Mouse (Mus musculus) limb, embryonic 13.5 days (tissue): Measurements from ENCODE around the gene Xxylt1. TPM values are rescaled to one million over a fixed set of nuclear protein-coding genes. Genes with fewer than 3 reads are reported as not detected.
"Not testable (repeated sequence)": the region's sequence is repeated elsewhere in the genome, so short reads cannot be mapped to it uniquely, and the experiment has no call there.

Experiments used
- ATAC-seq: fragments of 200-750 bp; cut with Nextera tagmentation; 2 replicates; pipeline ENCODE4 v1.8.0; 2017; ENCODE audit warnings: low read depth, moderate number of reproducible peaks, moderate TSS enrichment; ENCODE audit not compliant: low FRiP score
- H3K27ac ChIP-seq: fragments of 300-500 bp; sonication (generic); 2 replicates; pipeline ENCODE4 v1.5.1; 2015; ENCODE audit warnings: inconsistent platforms, mild to moderate bottlenecking, moderate library complexity
- H3K27me3 ChIP-seq: fragments of 300-500 bp; sonication (generic); 2 replicates; pipeline ENCODE4 v1.6.1; 2015; ENCODE audit warnings: mild to moderate bottlenecking, inconsistent platforms
- H3K36me3 ChIP-seq: fragments of 300-500 bp; sonication (generic); 2 replicates; pipeline ENCODE4 v1.6.1; 2015; ENCODE audit warnings: inconsistent platforms, mild to moderate bottlenecking, moderate library complexity
- H3K4me1 ChIP-seq: fragments of 300-500 bp; sonication (generic); 2 replicates; pipeline ENCODE4 v1.6.1; 2015; ENCODE audit warnings: inconsistent platforms
- H3K4me2 ChIP-seq: fragments of 300-500 bp; sonication (generic); replicated peaks from 2 replicates; pipeline ENCODE4 v1.6.1; 2015; ENCODE audit warnings: inconsistent platforms, mild to moderate bottlenecking, moderate library complexity
- H3K4me3 ChIP-seq: fragments of 300-500 bp; sonication (generic); 2 replicates; pipeline ENCODE4 v1.5.1; 2015; ENCODE audit warnings: moderate library complexity, mild to moderate bottlenecking, inconsistent platforms
- H3K9ac ChIP-seq: fragments of 300-500 bp; sonication (generic); 2 replicates; pipeline ENCODE4 v1.6.1; 2015; ENCODE audit warnings: mild to moderate bottlenecking, inconsistent platforms
- H3K9me3 ChIP-seq: fragments of 300-500 bp; sonication (generic); 2 replicates; pipeline ENCODE4 v1.6.1; 2016; ENCODE audit warnings: inconsistent platforms
- WGBS: fragments of 180-500 bp; shearing (Covaris S2); methylation state at CpG from one replicate; pipeline ENCODE4 v1.1.7; 2015; 5-methylcytosine and 5-hydroxymethylcytosine counted together
- polyA plus RNA-seq: library from polyadenylated mRNA; unstranded; fragments of >200 nt; fragmentation: Nextera tagmentation; extraction: Ambion mirVana; gene quantifications from 2 replicates; pipeline ENCODE4 v1.2.1, GENCODE M21; 2015

Xxylt1 gene
- polyA plus RNA-seq, 1 experiment from 2014 or later = 18.3 TPM

- Histone ChIP-seq H3K27me3 (no peaks in the 10 kb centered on the region), H3K27ac (no peak overlapping the region), H3K4me2 (no peak overlapping the region), H3K9ac (no peak overlapping the region), H3K9me3 (no peaks in the 10 kb centered on the region), H3K4me3 (no peak overlapping the region), H3K36me3 (no peaks in the 10 kb centered on the region), H3K4me1 (peaks cover 36% of the 10 kb centered on the region; the same call in 1 of the 2 replicates)
- ATAC-seq = no peak
- WGBS = 57% methylated on average over 2 of the region's 2 CpGs
These were observed 64.6 kb downstream of the Xxylt1 start for GRCm38 (mm10) chr16:31016669-31017068.

- no peak overlapping the region for H3K27ac ChIP-seq
- H3K27me3 ChIP-seq = no peaks in the 10 kb centered on the region
- H3K9ac ChIP-seq = no peak overlapping the region
- H3K4me1 ChIP-seq = peaks cover 32% of the 10 kb centered on the region; the same call in 1 of the 2 replicates
- H3K9me3 ChIP-seq = no peaks in the 10 kb centered on the region
- 76% methylated on average over 8 of the region's 8 CpGs for WGBS
- no peak overlapping the region for H3K4me3 ChIP-seq
- H3K36me3 ChIP-seq = no peaks in the 10 kb centered on the region
- no peak overlapping the region for H3K4me2 ChIP-seq
- ATAC-seq = no peak
These were observed 65.1 kb downstream of the Xxylt1 start for GRCm38 (mm10) chr16:31016169-31016568.

- no peak for ATAC-seq
- no peaks in the 10 kb centered on the region for H3K36me3 ChIP-seq
- H3K4me2 ChIP-seq = no peak overlapping the region
- H3K4me3 ChIP-seq = no peak overlapping the region
- no peak overlapping the region for H3K27ac ChIP-seq
- WGBS = 100% methylated on average over 1 of the region's 1 CpGs
- H3K9me3 ChIP-seq = no peaks in the 10 kb centered on the region
- H3K4me1 ChIP-seq = peaks cover 24% of the 10 kb centered on the region; the same call in 1 of the 2 replicates
- H3K9ac ChIP-seq = no peak overlapping the region
- no peaks in the 10 kb centered on the region for H3K27me3 ChIP-seq
These were observed 66.0 kb downstream of the Xxylt1 start for GRCm38 (mm10) chr16:31015271-31015670.

GRCm38 (mm10) chr16:31012236-31012635, 69.0 kb downstream of the Xxylt1 start:
- no peaks in the 10 kb centered on the region for H3K27me3 ChIP-seq
- no peak for ATAC-seq
- H3K4me1 ChIP-seq = peaks cover 12% of the 10 kb centered on the region; the same call in 1 of the 2 replicates
- H3K4me3 ChIP-seq = no peak overlapping the region
- H3K9me3 ChIP-seq = no peaks in the 10 kb centered on the region
- H3K4me2 ChIP-seq = no peak overlapping the region
- WGBS = 86% methylated on average over 10 of the region's 10 CpGs
- no peak overlapping the region for H3K9ac ChIP-seq
- H3K27ac ChIP-seq = no peak overlapping the region
- no peaks in the 10 kb centered on the region for H3K36me3 ChIP-seq

GRCm38 (mm10) chr16:31010443-31010842, 70.8 kb downstream of the Xxylt1 start:
- Histone ChIP-seq H3K9ac (no peak overlapping the region), H3K4me3 (no peak overlapping the region), H3K9me3 (no peaks in the 10 kb centered on the region), H3K27ac (no peak overlapping the region), H3K27me3 (no peaks in the 10 kb centered on the region), H3K4me2 (no peak overlapping the region), H3K36me3 (no peaks in the 10 kb centered on the region), H3K4me1 (peaks cover 11% of the 10 kb centered on the region)
- ATAC-seq = no peak
- 78% methylated on average over 5 of the region's 5 CpGs for WGBS

GRCm38 (mm10) chr16:31008326-31008725, 72.9 kb downstream of the Xxylt1 start:
- no peak for ATAC-seq

GRCm38 (mm10) chr16:31007582-31007981, 73.7 kb downstream of the Xxylt1 start:
- no peaks in the 10 kb centered on the region for H3K27me3 ChIP-seq
- H3K9me3 ChIP-seq = no peaks in the 10 kb centered on the region
- no peaks in the 10 kb centered on the region for H3K36me3 ChIP-seq
- H3K4me2 ChIP-seq = no peak overlapping the region
- H3K4me1 ChIP-seq = peaks cover 35% of the 10 kb centered on the region
- WGBS = 89% methylated on average over 12 of the region's 12 CpGs
- no peak overlapping the region for H3K4me3 ChIP-seq
- ATAC-seq = no peak
- no peak overlapping the region for H3K27ac ChIP-seq
- H3K9ac ChIP-seq = no peak overlapping the region

More at GRCm38 (mm10) chr16:31008326-31008725, 72.9 kb downstream of the Xxylt1 start:
- Histone ChIP-seq H3K27me3 (no peaks in the 10 kb centered on the region), H3K4me2 (no peak overlapping the region), H3K27ac (no peak overlapping the region), H3K4me1 (peaks cover 28% of the 10 kb centered on the region), H3K9ac (no peak overlapping the region), H3K36me3 (no peaks in the 10 kb centered on the region), H3K4me3 (no peak overlapping the region), H3K9me3 (no peaks in the 10 kb centered on the region)
- 84% methylated on average over 7 of the region's 7 CpGs for WGBS

- no peak for ATAC-seq
- no peak overlapping the region for H3K27ac ChIP-seq
- H3K4me1 ChIP-seq = peaks cover 37% of the 10 kb centered on the region
- no peaks in the 10 kb centered on the region for H3K9me3 ChIP-seq
- H3K4me3 ChIP-seq = no peak overlapping the region
- 68% methylated on average over 7 of the region's 7 CpGs for WGBS
- H3K36me3 ChIP-seq = no peaks in the 10 kb centered on the region
- no peak overlapping the region for H3K9ac ChIP-seq
- no peak overlapping the region for H3K4me2 ChIP-seq
- no peaks in the 10 kb centered on the region for H3K27me3 ChIP-seq
These were observed 75.5 kb downstream of the Xxylt1 start for GRCm38 (mm10) chr16:31005693-31006092.

GRCm38 (mm10) chr16:31004321-31004682, 76.9 kb downstream of the Xxylt1 start:
- Histone ChIP-seq H3K36me3 (no peaks in the 10 kb centered on the region), H3K4me3 (no peak overlapping the region), H3K4me1 (peaks cover 37% of the 10 kb centered on the region), H3K27ac (peak overlapping the region; percentile 55), H3K9ac (0 out of 2 replicates have a peak overlapping the region, but pooled peaks have one; percentile 9), H3K27me3 (no peaks in the 10 kb centered on the region), H3K4me2 (peak overlapping the region; percentile 50), H3K9me3 (no peaks in the 10 kb centered on the region)
- 21% methylated on average over 2 of the region's 2 CpGs for WGBS
- no peak for ATAC-seq

GRCm38 (mm10) chr16:31003592-31004320, 77.5 kb downstream of the Xxylt1 start:
- ATAC-seq = peak; percentile 73
- not testable (repeated sequence) for H3K36me3 ChIP-seq, H3K9me3 ChIP-seq, H3K27me3 ChIP-seq
- H3K27ac ChIP-seq = peak overlapping the region; percentile 55
- H3K4me2 ChIP-seq = peak overlapping the region; percentile 50
- H3K4me3 ChIP-seq = 0 out of 2 replicates have a peak overlapping the region, but pooled peaks have one; percentile 7
- 9% methylated on average over 10 of the region's 10 CpGs for WGBS
- H3K4me1 ChIP-seq = peaks cover 37% of the 10 kb centered on the region
- 0 out of 2 replicates have a peak overlapping the region, but pooled peaks have one; percentile 9 for H3K9ac ChIP-seq

GRCm38 (mm10) chr16:31002926-31003325, 78.3 kb downstream of the Xxylt1 start:
- H3K9ac ChIP-seq = 0 out of 2 replicates have a peak overlapping the region, but pooled peaks have one; percentile 31

GRCm38 (mm10) chr16:31002117-31002516, 79.1 kb downstream of the Xxylt1 start:
- ATAC-seq = no peak
- H3K27ac ChIP-seq = no peak overlapping the region

More at GRCm38 (mm10) chr16:31002926-31003325, 78.3 kb downstream of the Xxylt1 start:
- Histone ChIP-seq H3K27ac (peak overlapping the region; percentile 33; the same call in 1 of the 2 replicates), H3K9me3 (no peaks in the 10 kb centered on the region), H3K4me3 (no peak overlapping the region), H3K36me3 (no peaks in the 10 kb centered on the region), H3K4me1 (peaks cover 37% of the 10 kb centered on the region), H3K27me3 (no peaks in the 10 kb centered on the region), H3K4me2 (0 out of 2 replicates have a peak overlapping the region, but pooled peaks have one; percentile 14)
- WGBS = 61% methylated on average over 6 of the region's 6 CpGs
- no peak for ATAC-seq

More at GRCm38 (mm10) chr16:31002117-31002516, 79.1 kb downstream of the Xxylt1 start:
- Histone ChIP-seq H3K9me3 (no peaks in the 10 kb centered on the region), H3K27me3 (no peaks in the 10 kb centered on the region), H3K4me2 (no peak overlapping the region), H3K36me3 (no peaks in the 10 kb centered on the region), H3K9ac (no peak overlapping the region), H3K4me3 (no peak overlapping the region), H3K4me1 (peaks cover 34% of the 10 kb centered on the region)
- 78% methylated on average over 6 of the region's 6 CpGs for WGBS
